ENCODE assay signal across 12 mouse cellular contexts in the genomic region with DNA sequence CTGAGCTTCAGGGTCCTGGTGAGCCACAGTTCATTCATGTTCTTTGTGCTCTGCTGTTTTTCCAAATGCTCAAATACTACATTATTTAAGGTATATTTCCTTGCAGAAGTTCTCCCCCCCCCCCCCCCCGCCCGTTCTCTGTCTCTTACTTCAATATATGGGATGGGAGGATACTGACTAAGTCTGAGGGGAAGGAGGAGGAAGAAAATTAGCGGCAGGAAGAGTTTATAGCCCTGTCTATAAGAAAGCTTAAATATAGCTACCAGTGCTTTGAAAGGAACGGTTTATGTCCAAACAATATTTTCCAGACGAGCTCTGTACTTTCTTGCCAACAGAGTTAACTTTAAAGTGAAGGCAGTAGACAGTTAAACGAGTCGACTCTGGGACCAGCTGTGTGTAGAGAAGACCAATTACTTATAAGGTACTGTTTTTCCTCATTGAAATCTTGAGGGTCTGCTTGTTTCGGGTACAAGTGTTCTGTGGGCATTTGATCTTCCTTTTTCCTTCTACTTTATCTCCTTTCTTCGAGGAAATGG.
DNase-seq lines count a peak whose midpoint lies in the region; ATAC-seq and TF ChIP-seq lines count a peak whose summit lies in the region.
"Had no signal": no experiment of that assay in that cellular context is flagged by ENCODE, and none has a peak within 500 bp of the region (broad histone marks: within the 10 kb centered on the region; RNA-seq: fewer than 3 reads in every experiment).

No protein-coding gene starts in this region.

- no peak overlapping the region for H3K27ac ChIP-seq in heart, embryonic 13.5 days (replicated peaks)
- no peak overlapping the region for H3K27ac ChIP-seq in liver, embryonic 13.5 days
- H3K27ac ChIP-seq in embryonic fibroblast, embryonic 13.5 days (ENCODE audit: insufficient read depth, low read length), result peak overlapping the region; percentile 82
- peak overlapping the region; percentile 47 for H3K27ac ChIP-seq in limb, embryonic 15.5 days
- H3K27ac ChIP-seq in midbrain, embryonic 15.5 days, result no peak overlapping the region

- peak overlapping the region; percentile 42 for H3K4me2 ChIP-seq in heart, embryonic 13.5 days
- H3K4me2 ChIP-seq in liver, embryonic 13.5 days, result 0 out of 2 replicates have a peak overlapping the region, but pooled peaks have one; percentile 1
- H3K4me2 ChIP-seq in limb, embryonic 15.5 days, result peak overlapping the region; percentile 27
- H3K4me2 ChIP-seq in midbrain, embryonic 15.5 days, result no peak overlapping the region

- ATAC-seq in heart, embryonic 13.5 days (ENCODE audit: extremely low read depth, insufficient number of reproducible peaks, low FRiP score, low TSS enrichment), result no peak
- no peak for ATAC-seq in liver, embryonic 13.5 days (ENCODE audit: low read depth)
- no peak for ATAC-seq in limb, embryonic 15.5 days (ENCODE audit: insufficient number of reproducible peaks, low FRiP score, low TSS enrichment, low read depth)
- ATAC-seq in midbrain, embryonic 15.5 days (replicated peaks), result no peak
- ATAC-seq: inflammation-experienced regulatory T-cells, adult 6 months had no signal

- intact Hi-C loops in heart, postnatal 14 days (cut with DNase I), result no loop called here

- H3K9me3 ChIP-seq in heart, embryonic 13.5 days, result no peaks in the 10 kb centered on the region
- H3K9me3 ChIP-seq in liver, embryonic 13.5 days (replicated peaks), result no peaks in the 10 kb centered on the region
- H3K9me3 ChIP-seq in limb, embryonic 15.5 days, result no peaks in the 10 kb centered on the region
- H3K9me3 ChIP-seq in midbrain, embryonic 15.5 days, result no peaks in the 10 kb centered on the region

- H3K36me3 ChIP-seq in heart, embryonic 13.5 days, result no peaks in the 10 kb centered on the region
- no peaks in the 10 kb centered on the region for H3K36me3 ChIP-seq in liver, embryonic 13.5 days
- H3K36me3 ChIP-seq in limb, embryonic 15.5 days, result no peaks in the 10 kb centered on the region
- H3K36me3 ChIP-seq in midbrain, embryonic 15.5 days (replicated peaks), result no peaks in the 10 kb centered on the region

- no peak for TF ChIP-seq POLR2A in embryonic fibroblast, embryonic 13.5 days (IDR thresholded peaks at IDR 0.05; ENCODE audit: low read depth, low read length)

- no peak overlapping the region for H3K9ac ChIP-seq in heart, embryonic 13.5 days
- no peak overlapping the region for H3K9ac ChIP-seq in liver, embryonic 13.5 days
- no peak overlapping the region for H3K9ac ChIP-seq in limb, embryonic 15.5 days
- no peak overlapping the region for H3K9ac ChIP-seq in midbrain, embryonic 15.5 days

- no peak for TF ChIP-seq CTCF in embryonic fibroblast, embryonic 13.5 days (IDR thresholded peaks at IDR 0.05; ENCODE audit: borderline replicate concordance, insufficient read depth, low read length)

- H3K4me3 ChIP-seq in heart, embryonic 13.5 days, result peak overlapping the region; percentile 40
- no peak overlapping the region for H3K4me3 ChIP-seq in liver, embryonic 13.5 days (replicated peaks)
- peak overlapping the region; percentile 68 for H3K4me3 ChIP-seq in embryonic fibroblast, embryonic 13.5 days (ENCODE audit: insufficient read depth, low read length)
- peak overlapping the region; percentile 34 for H3K4me3 ChIP-seq in limb, embryonic 15.5 days
- no peak overlapping the region for H3K4me3 ChIP-seq in midbrain, embryonic 15.5 days
- H3K4me3 ChIP-seq: myocyte had no signal

- 30% methylated on average over 8 of the region's 9 CpGs for WGBS in heart, embryonic 13.5 days
- WGBS in liver, embryonic 13.5 days (ENCODE audit: insufficient replicate concordance), result 28% methylated on average over 8 of the region's 9 CpGs
- WGBS in limb, embryonic 15.5 days, result 5% methylated on average over 9 of the region's 9 CpGs
- 58% methylated on average over 8 of the region's 9 CpGs for WGBS in midbrain, embryonic 15.5 days

- peaks cover 19% of the 10 kb centered on the region for H3K4me1 ChIP-seq in heart, embryonic 13.5 days
- no peaks in the 10 kb centered on the region for H3K4me1 ChIP-seq in liver, embryonic 13.5 days (replicated peaks)
- H3K4me1 ChIP-seq in embryonic fibroblast, embryonic 13.5 days (ENCODE audit: control insufficient read depth, insufficient read depth, low read length), result peaks cover 12% of the 10 kb centered on the region
- peaks cover 19% of the 10 kb centered on the region; the same call in 1 of the 2 replicates for H3K4me1 ChIP-seq in limb, embryonic 15.5 days
- H3K4me1 ChIP-seq in midbrain, embryonic 15.5 days, result no peaks in the 10 kb centered on the region

- H3K27me3 ChIP-seq in heart, embryonic 13.5 days (replicated peaks), result no peaks in the 10 kb centered on the region
- H3K27me3 ChIP-seq in liver, embryonic 13.5 days, result no peaks in the 10 kb centered on the region
- H3K27me3 ChIP-seq in limb, embryonic 15.5 days, result no peaks in the 10 kb centered on the region
- H3K27me3 ChIP-seq in midbrain, embryonic 15.5 days (replicated peaks), result no peaks in the 10 kb centered on the region

- no peak for DNase-seq in heart, postnatal 14 days
- no peak for DNase-seq in liver, embryonic 13.5 days
- DNase-seq in liver, result no peak
- no peak for DNase-seq in thymus, postnatal 36 days
- DNase-seq: adrenal gland, postnatal 36 days; cerebellum, adult 11-12 months had no signal

Comparison
In these comparisons a context has a peak if more than half of its experiments do, and no peak if none do; other contexts are left out.
1. H3K27ac ChIP-seq: peak in embryonic fibroblast, embryonic 13.5 days (single experiment) and limb, embryonic 15.5 days (single experiment); none in heart, embryonic 13.5 days (single experiment), liver, embryonic 13.5 days (single experiment) and midbrain, embryonic 15.5 days (single experiment).
2. H3K4me3 ChIP-seq: peak in heart, embryonic 13.5 days (single experiment), embryonic fibroblast, embryonic 13.5 days (single experiment) and limb, embryonic 15.5 days (single experiment); none in liver, embryonic 13.5 days (single experiment) and midbrain, embryonic 15.5 days (single experiment).